Mouse (Mus musculus): ENCODE measurements around the gene Epha2. TPM values are rescaled to one million over a fixed set of nuclear protein-coding genes. Genes with fewer than 3 reads are reported as not detected.

The Epha2 gene
- polyA plus RNA-seq, 1 experiment from 2014 or later: 59.1 TPM

GRCm38 (mm10) chr4:141311078-141311477 is 10.0 kb downstream of the Epha2 start:
- DNase-seq (ENCODE audit: low read depth, low spot score): no peak
- POLR2A ChIA-PET: interaction anchor here (0.6 to 2.6 kb wide), 3 partner anchors 9 to 34 kb away, joined by 4 to 11 read pairs (median 5); no protein-coding TSS in a partner anchor
- no peak for TF ChIP-seq CTCF (IDR thresholded peaks at IDR 0.05)
- in situ Hi-C loops (cut with MboI; ENCODE audit: low pct_unique_long_range_greater_than_20kb): loop anchor here (5.0 kb wide), 1 partner anchor 34 kb away; no protein-coding TSS in a partner anchor
- CTCF ChIA-PET: interaction anchor here (1.2 kb wide), 1 partner anchor 14 kb away, joined by 4 read pairs; no protein-coding TSS in a partner anchor
- H3K27me3 ChIP-seq: no peaks in the 10 kb centered on the region
- ATAC-seq: peak; percentile 57

- DNase-seq (ENCODE audit: low read depth, low spot score): no peak
- in situ Hi-C loops (cut with MboI; ENCODE audit: low pct_unique_long_range_greater_than_20kb): loop anchor here (5.0 kb wide), 1 partner anchor 34 kb away; no protein-coding TSS in a partner anchor
- no peak for ATAC-seq
- TF ChIP-seq CTCF (IDR thresholded peaks at IDR 0.05): no peak
- no peaks in the 10 kb centered on the region for H3K27me3 ChIP-seq
- POLR2A ChIA-PET: interaction anchor here (1.0 to 1.4 kb wide), 2 partner anchors 9 to 33 kb away, joined by 4 to 6 read pairs; no protein-coding TSS in a partner anchor
- CTCF ChIA-PET: no interaction called here
Observed at GRCm38 (mm10) chr4:141311506-141311905, 10.5 kb downstream of the Epha2 start.

- ChIA-PET CTCF (no interaction called here), POLR2A (interaction anchor here (1.0 kb wide), 1 partner anchor 33 kb away, joined by 6 read pairs; no protein-coding TSS in a partner anchor)
- H3K27me3 ChIP-seq: no peaks in the 10 kb centered on the region
- no peak for TF ChIP-seq CTCF (IDR thresholded peaks at IDR 0.05)
- no peak for ATAC-seq
- DNase-seq (ENCODE audit: low read depth, low spot score): no peak
- in situ Hi-C loops (cut with MboI; ENCODE audit: low pct_unique_long_range_greater_than_20kb): loop anchor here (5.0 kb wide), 1 partner anchor 35 kb away; no protein-coding TSS in a partner anchor
Observed at GRCm38 (mm10) chr4:141311908-141312307, 10.9 kb downstream of the Epha2 start.

GRCm38 (mm10) chr4:141312513-141313131 is 11.6 kb downstream of the Epha2 start:
- CTCF ChIA-PET: no interaction called here
- no peak for TF ChIP-seq CTCF (IDR thresholded peaks at IDR 0.05)
- no peaks in the 10 kb centered on the region for H3K27me3 ChIP-seq
- DNase-seq (ENCODE audit: low read depth, low spot score) (no peak), ATAC-seq (no peak)
- in situ Hi-C loops (cut with MboI; ENCODE audit: low pct_unique_long_range_greater_than_20kb): loop anchor here (5.0 kb wide), 1 partner anchor 35 kb away; no protein-coding TSS in a partner anchor
- POLR2A ChIA-PET: interaction anchor here (0.6 to 1.0 kb wide), 2 partner anchors 9 to 34 kb away, joined by 3 to 6 read pairs; no protein-coding TSS in a partner anchor

- no peak for ATAC-seq
- no peak for TF ChIP-seq CTCF (IDR thresholded peaks at IDR 0.05)
- DNase-seq (ENCODE audit: low read depth, low spot score): no peak
- in situ Hi-C loops (cut with MboI; ENCODE audit: low pct_unique_long_range_greater_than_20kb): loop anchor here (5.0 kb wide), 1 partner anchor 36 kb away; no protein-coding TSS in a partner anchor
- ChIA-PET CTCF (no interaction called here), POLR2A (no interaction called here)
- H3K27me3 ChIP-seq: no peaks in the 10 kb centered on the region
Observed at GRCm38 (mm10) chr4:141313481-141313880, 12.4 kb downstream of the Epha2 start.

- no peak for TF ChIP-seq CTCF (IDR thresholded peaks at IDR 0.05)
- no peaks in the 10 kb centered on the region for H3K27me3 ChIP-seq
- in situ Hi-C loops (cut with MboI; ENCODE audit: low pct_unique_long_range_greater_than_20kb): loop anchor here (5.0 kb wide), 1 partner anchor 37 kb away; no protein-coding TSS in a partner anchor
- ChIA-PET POLR2A (no interaction called here), CTCF (no interaction called here)
- DNase-seq (ENCODE audit: low read depth, low spot score) (no peak), ATAC-seq (no peak)
Observed at GRCm38 (mm10) chr4:141313924-141314323, 12.9 kb downstream of the Epha2 start.

GRCm38 (mm10) chr4:141314745-141315144 is 13.7 kb downstream of the Epha2 start:
- DNase-seq (ENCODE audit: low read depth, low spot score) (no peak), ATAC-seq (no peak)
- in situ Hi-C loops (cut with MboI; ENCODE audit: low pct_unique_long_range_greater_than_20kb): loop anchor here (5.0 kb wide), 1 partner anchor 37 kb away; no protein-coding TSS in a partner anchor
- H3K27me3 ChIP-seq: no peaks in the 10 kb centered on the region
- TF ChIP-seq CTCF (IDR thresholded peaks at IDR 0.05): no peak
- POLR2A ChIA-PET: no interaction called here
- CTCF ChIA-PET: no interaction called here

GRCm38 (mm10) chr4:141316023-141316422 is 15.0 kb downstream of the Epha2 start:
- no peak for ATAC-seq
- POLR2A ChIA-PET: no interaction called here
- CTCF ChIA-PET: no interaction called here
- no peaks in the 10 kb centered on the region for H3K27me3 ChIP-seq
- no peak for DNase-seq (ENCODE audit: low read depth, low spot score)
- in situ Hi-C loops (cut with MboI; ENCODE audit: low pct_unique_long_range_greater_than_20kb): no loop called here
- no peak for TF ChIP-seq CTCF (IDR thresholded peaks at IDR 0.05)

GRCm38 (mm10) chr4:141316498-141317180 is 15.6 kb downstream of the Epha2 start:
- ChIA-PET CTCF (no interaction called here), POLR2A (interaction anchor here (0.6 kb wide), 2 partner anchors 13 to 14 kb away, joined by 4 read pairs; no protein-coding TSS in a partner anchor)
- TF ChIP-seq CTCF (IDR thresholded peaks at IDR 0.05): no peak
- in situ Hi-C loops (cut with MboI; ENCODE audit: low pct_unique_long_range_greater_than_20kb): no loop called here
- DNase-seq (ENCODE audit: low read depth, low spot score) (no peak), ATAC-seq (no peak)
- H3K27me3 ChIP-seq: no peaks in the 10 kb centered on the region

GRCm38 (mm10) chr4:141317914-141318313 is 16.9 kb downstream of the Epha2 start:
- no peaks in the 10 kb centered on the region for H3K27me3 ChIP-seq
- ATAC-seq (no peak), DNase-seq (ENCODE audit: low read depth, low spot score) (no peak)
- in situ Hi-C loops (cut with MboI; ENCODE audit: low pct_unique_long_range_greater_than_20kb): no loop called here
- ChIA-PET CTCF (interaction anchor here (0.5 kb wide), 1 partner anchor 10 kb away, joined by 3 read pairs; no protein-coding TSS in a partner anchor), POLR2A (interaction anchor here (1.5 kb wide), 1 partner anchor 15 kb away, joined by 4 read pairs; no protein-coding TSS in a partner anchor)
- TF ChIP-seq CTCF (IDR thresholded peaks at IDR 0.05): no peak

- POLR2A ChIA-PET: no interaction called here
- TF ChIP-seq CTCF (IDR thresholded peaks at IDR 0.05): no peak
- DNase-seq (ENCODE audit: low read depth, low spot score): no peak
- CTCF ChIA-PET: no interaction called here
- in situ Hi-C loops (cut with MboI; ENCODE audit: low pct_unique_long_range_greater_than_20kb): no loop called here
- no peak for ATAC-seq
- H3K27me3 ChIP-seq: no peaks in the 10 kb centered on the region
Observed at GRCm38 (mm10) chr4:141322526-141322925, 21.5 kb downstream of the Epha2 start.
